Mouse (Mus musculus) left cerebral cortex, adult 2 months (tissue): ENCODE data around the gene Zc3h18. TPM values are rescaled to one million over a fixed set of nuclear protein-coding genes. Genes with fewer than 3 reads are reported as not detected.

Experiments
- DNase-seq, 2 experiments: peaks; one replicate each; pipeline ENCODE4 v3.0.0; 2021 to 2022; ENCODE audit warnings: low spot score in 2 of 2, mixed read lengths in 1 of 2; ENCODE audit errors: extremely low spot score in 1 of 2
- H3K27ac ChIP-seq: fragments of 200-600 bp; 2 replicates; pipeline ENCODE4 v1.8.1; 2022
- H3K4me3 ChIP-seq: fragments of 200-600 bp; 2 replicates; pipeline ENCODE4 v1.8.1; 2022
- CTCF ChIP-seq: fragments of 200-600 bp; IDR thresholded peaks from 2 replicates; pipeline ENCODE4 v1.8.1; 2022; ENCODE audit warnings: antibody characterized with exemption, mild to moderate bottlenecking, moderate library complexity
- intact Hi-C: fragments of 180-260 bp; cut with DNase I; formaldehyde crosslinking; loops from one replicate; pipeline ENCODE4 v1.15.1; 2025
- total RNA-seq, 2 experiments: library from RNA; stranded (reverse); gene quantifications; 2 replicates each; pipeline ENCODE4 v1.2.3; 2021

The Zc3h18 gene
- total RNA-seq, 2 experiments from 2014 or later, result 42.3 to 45.0 TPM

DNA sequence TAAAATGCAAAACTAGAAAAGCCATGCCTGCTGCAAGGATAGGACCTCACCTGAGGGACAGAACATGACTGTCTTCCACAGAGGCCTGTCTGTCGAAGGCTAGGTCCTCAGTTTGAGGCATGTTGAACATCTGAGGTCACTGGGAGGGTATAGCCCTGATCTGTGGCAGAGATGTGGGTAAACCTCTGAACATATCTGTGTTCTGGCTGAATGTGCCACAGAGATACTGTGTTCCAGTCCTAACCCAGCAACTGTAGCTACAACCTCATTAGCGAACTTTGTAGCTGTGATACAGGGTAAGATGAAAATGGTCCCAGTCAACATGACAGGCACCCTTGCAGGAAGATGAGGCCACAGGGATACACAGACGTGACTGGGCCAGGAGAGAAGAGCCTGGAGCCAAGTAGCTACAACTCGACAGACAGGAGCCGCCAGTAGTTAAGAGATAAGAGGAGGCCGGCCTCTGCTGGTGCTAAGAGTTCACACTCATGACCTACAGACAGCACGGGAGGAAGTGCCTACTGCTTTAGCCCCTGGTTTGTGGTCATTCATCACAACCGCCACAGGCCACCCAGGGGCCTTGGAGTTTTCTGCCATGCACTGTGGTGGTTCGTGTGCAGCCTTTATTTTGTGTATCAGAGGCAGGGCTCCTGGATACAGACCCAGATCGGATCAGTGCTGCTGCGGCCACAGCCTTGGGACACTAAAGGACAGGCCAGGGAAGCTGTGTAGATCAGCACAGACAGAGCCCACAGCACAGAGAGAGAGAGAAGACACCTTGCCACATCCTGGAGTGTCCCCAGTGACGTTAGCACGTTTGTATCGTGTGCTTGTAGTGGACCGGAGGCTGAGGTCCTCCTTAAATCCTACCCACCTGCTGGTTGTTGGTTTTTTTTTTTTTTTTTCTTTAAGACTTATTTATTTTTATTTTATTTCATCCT is 26.8 kb upstream of the Zc3h18 start:
- intact Hi-C loops, result no loop called here
- no peak for DNase-seq
- no peak overlapping the region for H3K27ac ChIP-seq
- no peak overlapping the region for H3K4me3 ChIP-seq
- TF ChIP-seq CTCF, result no peak

DNA sequence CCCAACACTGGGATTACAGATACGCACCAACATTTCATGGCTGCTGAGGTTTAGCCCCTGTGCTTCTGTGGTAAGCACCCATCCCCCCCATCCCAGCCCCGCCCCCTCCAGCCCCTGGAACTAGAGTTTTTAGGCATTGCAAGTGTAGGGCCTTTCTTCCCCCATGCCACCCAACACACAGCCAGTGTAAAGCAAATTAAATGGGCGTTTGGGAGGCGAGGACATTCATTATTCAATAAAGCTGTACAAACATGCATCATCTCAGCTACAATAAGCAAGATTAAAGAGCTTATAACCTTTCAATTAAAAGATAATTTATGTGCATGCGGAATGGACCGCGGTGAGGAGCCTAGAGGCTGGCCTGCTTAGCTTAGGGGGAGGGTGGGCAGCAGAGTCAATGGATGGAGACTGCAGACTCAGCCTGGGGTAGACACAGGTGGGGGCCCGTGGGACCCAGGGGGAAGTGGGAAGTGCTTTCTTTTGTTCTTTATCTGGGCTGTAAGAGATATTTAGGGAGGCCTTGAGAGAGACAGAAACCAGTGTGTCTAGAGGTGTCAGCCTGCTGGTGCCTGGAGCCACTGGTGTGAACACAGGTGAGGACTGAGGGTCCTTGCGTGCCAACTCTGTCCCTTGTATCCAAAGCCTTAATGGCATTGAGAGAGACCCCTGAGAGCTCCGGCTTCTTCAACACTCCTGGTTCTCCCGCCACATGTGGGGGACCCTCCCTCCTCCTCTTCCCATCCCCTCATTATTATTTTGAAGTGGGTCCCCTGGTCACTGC is 25.9 kb upstream of the Zc3h18 start:
- intact Hi-C loops, result no loop called here
- TF ChIP-seq CTCF, result no peak
- no peak for DNase-seq
- H3K4me3 ChIP-seq, result no peak overlapping the region
- H3K27ac ChIP-seq, result no peak overlapping the region

DNA sequence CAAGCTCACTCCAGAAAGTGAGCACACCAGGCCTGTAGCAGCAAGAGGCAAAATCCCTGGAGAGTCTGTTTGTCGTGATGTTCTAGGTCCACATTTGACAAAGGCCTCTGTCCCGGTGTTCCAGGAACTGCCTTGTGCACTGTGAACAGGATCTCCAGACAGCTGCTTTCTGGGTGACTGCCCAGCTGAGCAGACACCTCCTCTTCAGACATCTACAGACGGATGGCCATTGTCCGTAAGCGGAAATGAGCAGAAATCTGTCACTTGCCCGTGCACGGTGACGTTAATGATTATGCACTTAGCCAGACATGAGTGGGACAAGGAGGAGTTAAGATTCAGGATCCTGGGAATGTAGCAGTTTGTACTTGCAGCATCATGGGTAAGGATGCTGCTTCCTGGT is 22.3 kb upstream of the Zc3h18 start:
- TF ChIP-seq CTCF, result no peak
- intact Hi-C loops, result no loop called here
- no peak for DNase-seq
- peak overlapping the region; percentile 32; the same call in 1 of the 2 replicates for H3K27ac ChIP-seq
- no peak overlapping the region for H3K4me3 ChIP-seq

DNA sequence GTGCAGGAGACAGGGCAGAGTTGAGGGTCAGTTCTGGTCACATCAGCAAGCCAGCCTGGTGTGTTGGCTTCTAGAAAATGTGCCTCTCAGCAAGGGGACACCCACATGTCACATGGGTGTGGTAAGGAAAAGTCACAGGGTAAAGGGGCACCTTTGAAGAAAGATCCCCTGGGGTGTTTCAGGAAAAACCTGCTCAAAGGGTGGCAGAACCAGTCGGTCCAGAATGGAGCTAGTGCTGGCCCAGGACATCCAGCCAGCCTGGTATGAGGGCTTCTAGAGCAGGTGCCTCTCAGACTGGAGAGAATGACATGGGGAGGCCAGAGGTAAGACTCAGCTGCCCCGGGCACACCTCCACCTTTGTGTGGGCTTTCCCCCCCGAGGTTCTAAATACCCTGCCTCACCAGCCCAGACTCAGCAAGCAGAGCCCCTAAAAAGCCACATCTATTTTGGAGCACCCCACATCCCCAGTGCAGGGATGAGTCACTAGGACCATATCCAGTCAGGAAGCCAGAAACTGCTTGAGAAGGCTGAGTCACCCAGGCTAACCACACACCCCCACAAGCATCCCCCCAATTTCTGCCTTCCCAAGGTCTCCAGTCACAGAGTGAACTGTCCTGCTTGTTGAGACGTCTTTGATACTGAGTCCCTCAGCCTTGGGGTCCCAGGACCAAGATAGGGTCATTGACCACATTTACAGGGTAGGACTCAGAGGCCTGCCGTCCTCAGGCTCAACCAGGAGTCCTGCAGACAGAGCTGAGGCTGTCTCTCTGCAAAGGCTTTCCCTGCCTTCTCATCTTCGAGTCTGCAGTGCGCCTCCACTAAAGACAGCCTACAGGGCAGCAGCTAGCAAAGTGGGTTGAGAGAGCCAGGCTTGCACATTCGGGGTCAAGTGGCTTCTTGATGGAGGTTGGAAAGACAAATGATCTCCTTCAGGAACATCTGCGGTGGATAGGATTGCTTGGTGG is 20.5 kb upstream of the Zc3h18 start:
- intact Hi-C loops, result no loop called here
- Histone ChIP-seq H3K4me3 (no peak overlapping the region), H3K27ac (peak overlapping the region; percentile 93)
- DNase-seq, result peak; percentile 60 to 63
- no peak for TF ChIP-seq CTCF

DNA sequence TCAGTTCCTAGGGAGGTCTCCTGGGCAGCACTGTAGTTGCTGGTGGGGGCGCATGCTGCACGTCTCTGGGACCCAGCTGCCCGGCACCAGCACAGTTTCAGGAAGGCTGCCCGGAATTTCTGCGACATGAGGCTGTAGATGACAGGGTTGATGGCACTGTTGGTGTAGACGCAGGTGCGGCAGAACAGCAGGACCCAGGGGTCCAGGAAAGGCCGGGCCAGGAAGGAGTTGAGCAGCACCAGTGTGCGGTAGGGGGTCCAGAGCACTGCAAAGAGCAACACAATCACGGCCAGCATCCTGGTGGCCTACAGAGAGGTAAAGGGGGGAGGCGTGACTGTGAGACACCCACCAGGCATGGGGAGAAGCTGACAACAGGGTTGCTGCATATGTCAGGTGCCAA is 19.2 kb upstream of the Zc3h18 start:
- intact Hi-C loops, result no loop called here
- H3K27ac ChIP-seq, result peak overlapping the region; percentile 93
- H3K4me3 ChIP-seq, result no peak overlapping the region
- DNase-seq, result no peak
- no peak for TF ChIP-seq CTCF

DNA sequence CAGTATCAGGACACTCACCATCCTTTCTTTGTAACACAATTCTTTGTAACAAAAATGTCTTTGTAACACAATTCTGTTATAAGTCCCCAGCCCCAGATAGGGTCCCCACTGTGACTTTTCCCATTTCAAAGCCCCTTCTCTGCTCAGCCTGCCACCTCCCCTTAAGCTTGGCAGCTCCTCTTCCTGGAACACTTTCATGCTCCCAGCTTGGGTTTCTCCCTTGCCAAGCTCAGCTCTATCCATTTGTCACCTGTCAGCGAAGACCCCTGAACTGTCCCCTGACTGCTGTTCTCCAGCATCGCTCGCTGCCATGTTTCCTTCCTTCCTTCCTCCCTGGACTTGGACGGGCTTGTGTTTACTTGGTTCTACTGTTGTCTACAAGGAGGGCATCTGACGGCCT is 18.8 kb upstream of the Zc3h18 start:
- H3K4me3 ChIP-seq, result no peak overlapping the region
- peak overlapping the region; percentile 93 for H3K27ac ChIP-seq
- intact Hi-C loops, result no loop called here
- no peak for DNase-seq
- no peak for TF ChIP-seq CTCF

DNA sequence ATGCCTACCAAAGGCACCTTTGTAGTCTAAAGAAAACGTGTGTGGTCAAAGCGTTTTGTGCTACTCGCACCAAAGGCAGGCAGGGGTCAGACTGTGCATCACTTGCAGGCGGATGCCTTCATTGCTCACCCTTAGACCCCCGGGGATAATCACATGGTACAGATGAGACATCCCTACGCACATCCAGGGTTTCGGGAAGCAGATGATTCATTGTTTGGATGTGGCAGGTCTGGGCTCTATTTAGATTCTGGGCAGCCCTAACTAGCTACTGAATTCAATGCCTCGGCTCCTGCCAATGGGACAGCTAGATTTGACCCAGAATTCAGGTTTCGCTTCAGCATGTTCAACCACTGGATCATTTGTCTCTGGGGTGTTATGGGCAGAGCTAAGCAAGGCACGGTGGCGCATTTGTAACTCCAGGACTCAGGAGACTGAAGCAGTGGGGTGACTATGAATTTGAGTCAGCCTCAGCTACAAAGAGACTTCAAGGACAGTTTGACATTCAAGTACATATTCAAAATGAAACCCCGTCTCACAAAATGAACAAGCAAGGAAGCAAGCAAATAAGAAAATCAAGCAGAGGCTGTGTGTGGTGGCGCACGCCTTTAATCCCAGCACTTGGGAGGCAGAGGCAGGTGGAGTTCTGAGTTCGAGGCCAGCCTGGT is 17.2 kb upstream of the Zc3h18 start:
- intact Hi-C loops, result no loop called here
- no peak for TF ChIP-seq CTCF
- DNase-seq, result no peak
- no peak overlapping the region for H3K4me3 ChIP-seq
- peak overlapping the region; percentile 44; the same call in 1 of the 2 replicates for H3K27ac ChIP-seq

DNA sequence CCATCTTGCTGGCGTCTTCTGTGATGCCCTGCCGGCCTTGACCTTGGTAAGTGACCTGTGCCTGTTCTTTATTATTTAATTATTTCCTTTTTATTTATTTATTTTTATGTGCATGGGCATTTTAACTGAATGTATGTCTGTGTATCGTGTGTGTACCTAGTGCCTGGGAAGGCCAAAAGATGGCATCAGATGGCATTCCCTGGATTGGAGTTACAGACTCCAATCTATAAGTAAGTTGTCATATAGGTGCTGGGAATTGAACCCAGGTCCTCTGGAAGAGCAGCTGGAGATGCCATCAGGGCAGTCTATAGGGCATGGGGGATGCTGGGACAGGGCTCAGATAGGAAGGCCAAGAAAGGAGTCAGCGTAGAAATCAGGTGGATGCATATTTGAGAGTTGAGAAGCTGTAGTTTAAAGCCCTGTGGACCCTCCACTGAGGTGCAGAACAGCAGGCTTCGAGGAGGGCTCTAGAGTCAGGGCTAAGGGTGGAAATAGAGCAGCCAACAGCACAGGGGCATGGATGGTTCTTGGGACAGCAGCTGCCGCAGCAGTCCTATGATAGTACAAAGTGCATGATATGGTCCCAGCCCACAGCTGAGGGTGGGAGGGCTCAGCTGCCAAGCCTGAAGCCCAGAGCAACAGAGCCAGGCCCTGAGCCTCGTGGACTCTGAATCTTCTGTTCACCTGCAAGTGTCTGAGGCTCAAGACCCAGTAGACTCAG is 15.6 kb upstream of the Zc3h18 start, which contains the start of gene Trhr2:
Gene Trhr2, minus strand, starts transcription at position 51 of the 721 bp plus-strand sequence.
- intact Hi-C loops, result loop anchor here (2.0 kb wide), 1 partner anchor 16 kb away; no protein-coding TSS in a partner anchor
- TF ChIP-seq CTCF, result no peak

DNA sequence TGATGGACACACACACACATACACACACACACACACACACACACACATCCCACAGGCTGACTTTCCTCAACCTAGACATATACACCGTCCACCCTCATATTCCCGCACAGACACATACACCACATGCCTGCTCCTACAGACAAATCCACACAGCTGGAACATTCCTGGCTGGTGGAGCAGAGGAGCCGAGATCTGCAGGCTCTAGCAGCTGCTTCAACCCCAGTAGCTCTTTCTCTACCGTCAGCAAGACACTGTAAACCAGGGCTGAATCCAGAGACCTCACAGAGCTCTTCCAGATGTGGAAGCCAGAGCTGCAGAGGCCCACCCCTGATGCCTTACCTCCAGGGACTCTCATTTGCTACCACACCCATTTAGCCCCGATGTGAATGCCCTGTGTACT is 14.1 kb upstream of the Zc3h18 start:
- intact Hi-C loops, result no loop called here
- no peak for TF ChIP-seq CTCF
- peak overlapping the region; percentile 17; the same call in 1 of the 2 replicates for H3K4me3 ChIP-seq

More for the DNA sequence above, 15.6 kb upstream of the Zc3h18 start, which contains the start of gene Trhr2:
- DNase-seq, result no peak
- no peak within 1 kb of the TSS for H3K4me3 ChIP-seq
- H3K27ac ChIP-seq, result no peak within 1 kb of the TSS

DNA sequence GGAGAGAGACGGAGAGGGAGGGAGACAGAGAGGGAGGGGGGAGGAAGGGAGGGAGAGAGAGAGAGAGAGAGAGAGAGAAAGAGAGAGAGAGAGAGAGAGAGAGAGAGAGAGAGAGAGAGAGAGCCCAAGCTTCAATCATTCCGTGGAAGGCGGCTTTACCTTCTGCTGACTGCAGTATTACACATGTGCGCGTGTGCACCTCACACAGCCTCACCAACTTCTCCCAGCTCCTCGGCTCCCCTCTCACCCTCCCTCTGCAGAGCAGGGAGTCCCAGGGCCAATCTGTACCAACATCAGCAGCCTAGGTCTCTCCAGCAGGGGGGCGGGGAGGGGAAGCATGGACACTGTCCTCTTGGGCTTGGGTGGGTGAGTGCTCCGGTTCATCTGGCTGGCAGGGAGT is 13.4 kb upstream of the Zc3h18 start:
- intact Hi-C loops, result no loop called here
- DNase-seq, result no peak
- Histone ChIP-seq H3K27ac (no peak overlapping the region), H3K4me3 (no peak overlapping the region)
- TF ChIP-seq CTCF, result no peak

More for the DNA sequence above, 14.1 kb upstream of the Zc3h18 start:
- no peak for DNase-seq
- H3K27ac ChIP-seq, result peak overlapping the region; percentile 36; the same call in 1 of the 2 replicates
